Mouse (Mus musculus) embryo, embryonic 9.5 days (tissue): ENCODE measurements around the gene Gm28047.
A peak's percentile ranks its signal among the peaks of the same experiment; 100 is the strongest.
"Not testable (repeated sequence)": the region's sequence is repeated elsewhere in the genome, so short reads cannot be mapped to it uniquely, and the experiment has no call there.

Source experiments
- DNase-seq: peaks from one replicate; pipeline ENCODE4 v3.0.0-alpha.2; 2017; ENCODE audit errors: extremely low spot score

Gm28047 gene

GRCm38 (mm10) chr15:102624970-102625686 is at the start of gene Gm28047, which contains the start of gene Atf7:
Gene Gm28047 (minus strand): TSS chr15:102625067.
Gene Atf7 (minus strand): TSS chr15:102625464.
- DNase-seq, result peak; percentile 99

- peak; percentile 81 for DNase-seq
Measured at GRCm38 (mm10) chr15:102673548-102673947, 48.7 kb upstream of the Gm28047 start.

GRCm38 (mm10) chr15:102672215-102673071 is 47.6 kb upstream of the Gm28047 start, which contains the start of gene Atp5g2:
Gene Atp5g2 (minus strand): TSS chr15:102672352.
- peak; percentile 78 for DNase-seq

GRCm38 (mm10) chr15:102671721-102672214 is 46.9 kb upstream of the Gm28047 start:
- DNase-seq, result peak; percentile 93

GRCm38 (mm10) chr15:102670767-102671575 is 46.1 kb upstream of the Gm28047 start:
- DNase-seq, result peak; percentile 100

GRCm38 (mm10) chr15:102670281-102670680 is 45.4 kb upstream of the Gm28047 start:
- peak; percentile 47 for DNase-seq

GRCm38 (mm10) chr15:102669571-102669970 is 44.7 kb upstream of the Gm28047 start:
- DNase-seq, result no peak

GRCm38 (mm10) chr15:102665494-102665893 is 40.6 kb upstream of the Gm28047 start:
- peak; percentile 45 for DNase-seq

GRCm38 (mm10) chr15:102663825-102664224 is 39.0 kb upstream of the Gm28047 start:
- no peak for DNase-seq

- not testable (repeated sequence) for DNase-seq
Measured at GRCm38 (mm10) chr15:102662601-102663000, 37.7 kb upstream of the Gm28047 start.

GRCm38 (mm10) chr15:102657926-102658381 is 33.1 kb upstream of the Gm28047 start:
- no peak for DNase-seq

GRCm38 (mm10) chr15:102656658-102657057 is 31.8 kb upstream of the Gm28047 start:
- DNase-seq, result peak; percentile 43

- not testable (repeated sequence) for DNase-seq
Measured at GRCm38 (mm10) chr15:102651928-102652660, 27.2 kb upstream of the Gm28047 start.

GRCm38 (mm10) chr15:102651107-102651506 is 26.2 kb upstream of the Gm28047 start:
- no peak for DNase-seq

- no peak for DNase-seq
Measured at GRCm38 (mm10) chr15:102635817-102636216, 10.9 kb upstream of the Gm28047 start.

GRCm38 (mm10) chr15:102634684-102635083 is 9.8 kb upstream of the Gm28047 start:
- no peak for DNase-seq

- no peak for DNase-seq
Measured at GRCm38 (mm10) chr15:102625687-102626055, 804 bp upstream of the Gm28047 start.

- peak; percentile 2 for DNase-seq
Measured at GRCm38 (mm10) chr15:102624291-102624969, 437 bp downstream of the Gm28047 start.

GRCm38 (mm10) chr15:102623121-102623520 is 1.7 kb downstream of the Gm28047 start:
- DNase-seq, result no peak

- DNase-seq, result no peak
Measured at GRCm38 (mm10) chr15:102622536-102622935, 2.3 kb downstream of the Gm28047 start.
